Mouse (Mus musculus): ENCODE results near the gene Arcn1. TPM values are rescaled to one million over a fixed set of nuclear protein-coding genes. Genes with fewer than 3 reads are reported as not detected.

Arcn1 gene
- polyA plus RNA-seq, 1 experiment, result 86.7 TPM

- Histone ChIP-seq H3K27ac (ENCODE audit: insufficient read depth, low read depth, low read length) (no peak overlapping the region), H3K4me1 (ENCODE audit: control insufficient read depth, insufficient read depth, low read length) (no peaks in the 10 kb centered on the region), H3K4me3 (ENCODE audit: insufficient read depth, low read length) (no peak overlapping the region)
- no peak for TF ChIP-seq CTCF (IDR thresholded peaks at IDR 0.05; ENCODE audit: low read depth, low read length)
- no peak for TF ChIP-seq POLR2A (IDR thresholded peaks at IDR 0.05; ENCODE audit: borderline replicate concordance, low read depth, low read length)
Observed at GRCm38 (mm10) chr9:44713574-44713973, 54.1 kb downstream of the Arcn1 start.

- Histone ChIP-seq H3K27ac (ENCODE audit: insufficient read depth, low read depth, low read length) (no peak overlapping the region), H3K4me1 (ENCODE audit: control insufficient read depth, insufficient read depth, low read length) (no peaks in the 10 kb centered on the region), H3K4me3 (ENCODE audit: insufficient read depth, low read length) (no peak overlapping the region)
- TF ChIP-seq POLR2A (IDR thresholded peaks at IDR 0.05; ENCODE audit: borderline replicate concordance, low read depth, low read length) (no peak), CTCF (IDR thresholded peaks at IDR 0.05; ENCODE audit: low read depth, low read length) (no peak)
Observed at GRCm38 (mm10) chr9:44713080-44713479, 54.6 kb downstream of the Arcn1 start.

- Histone ChIP-seq H3K27ac (ENCODE audit: insufficient read depth, low read depth, low read length) (no peak overlapping the region), H3K4me3 (ENCODE audit: insufficient read depth, low read length) (no peak overlapping the region), H3K4me1 (ENCODE audit: control insufficient read depth, insufficient read depth, low read length) (no peaks in the 10 kb centered on the region)
- no peak for TF ChIP-seq CTCF (IDR thresholded peaks at IDR 0.05; ENCODE audit: low read depth, low read length)
- TF ChIP-seq POLR2A (IDR thresholded peaks at IDR 0.05; ENCODE audit: borderline replicate concordance, low read depth, low read length), result no peak
Observed at GRCm38 (mm10) chr9:44711602-44712001, 56.0 kb downstream of the Arcn1 start.

GRCm38 (mm10) chr9:44710213-44710612, 57.4 kb downstream of the Arcn1 start:
- Histone ChIP-seq H3K4me1 (ENCODE audit: control insufficient read depth, insufficient read depth, low read length) (no peaks in the 10 kb centered on the region), H3K4me3 (ENCODE audit: insufficient read depth, low read length) (no peak overlapping the region), H3K27ac (ENCODE audit: insufficient read depth, low read depth, low read length) (no peak overlapping the region)
- TF ChIP-seq POLR2A (IDR thresholded peaks at IDR 0.05; ENCODE audit: borderline replicate concordance, low read depth, low read length) (no peak), CTCF (IDR thresholded peaks at IDR 0.05; ENCODE audit: low read depth, low read length) (no peak)

- H3K27ac ChIP-seq (ENCODE audit: insufficient read depth, low read depth, low read length), result no peak overlapping the region
- TF ChIP-seq CTCF (IDR thresholded peaks at IDR 0.05; ENCODE audit: low read depth, low read length) (peak; percentile 56), POLR2A (IDR thresholded peaks at IDR 0.05; ENCODE audit: borderline replicate concordance, low read depth, low read length) (no peak)
- H3K4me3 ChIP-seq (ENCODE audit: insufficient read depth, low read length), result no peak overlapping the region
- no peaks in the 10 kb centered on the region for H3K4me1 ChIP-seq (ENCODE audit: control insufficient read depth, insufficient read depth, low read length)
Observed at GRCm38 (mm10) chr9:44709600-44709999, 58.0 kb downstream of the Arcn1 start.

GRCm38 (mm10) chr9:44708925-44709324, 58.7 kb downstream of the Arcn1 start:
- Histone ChIP-seq H3K27ac (ENCODE audit: insufficient read depth, low read depth, low read length) (no peak overlapping the region), H3K4me3 (ENCODE audit: insufficient read depth, low read length) (no peak overlapping the region), H3K4me1 (ENCODE audit: control insufficient read depth, insufficient read depth, low read length) (no peaks in the 10 kb centered on the region)
- TF ChIP-seq CTCF (IDR thresholded peaks at IDR 0.05; ENCODE audit: low read depth, low read length), result no peak
- TF ChIP-seq POLR2A (IDR thresholded peaks at IDR 0.05; ENCODE audit: borderline replicate concordance, low read depth, low read length), result no peak

- TF ChIP-seq POLR2A (IDR thresholded peaks at IDR 0.05; ENCODE audit: borderline replicate concordance, low read depth, low read length) (no peak), CTCF (IDR thresholded peaks at IDR 0.05; ENCODE audit: low read depth, low read length) (no peak)
- no peak overlapping the region for H3K4me3 ChIP-seq (ENCODE audit: insufficient read depth, low read length)
- H3K4me1 ChIP-seq (ENCODE audit: control insufficient read depth, insufficient read depth, low read length), result no peaks in the 10 kb centered on the region
- H3K27ac ChIP-seq (ENCODE audit: insufficient read depth, low read depth, low read length), result no peak overlapping the region
Observed at GRCm38 (mm10) chr9:44708429-44708765, 59.2 kb downstream of the Arcn1 start.

- Histone ChIP-seq H3K4me1 (ENCODE audit: control insufficient read depth, insufficient read depth, low read length) (no peaks in the 10 kb centered on the region), H3K4me3 (ENCODE audit: insufficient read depth, low read length) (no peak overlapping the region), H3K27ac (ENCODE audit: insufficient read depth, low read depth, low read length) (no peak overlapping the region)
- TF ChIP-seq POLR2A (IDR thresholded peaks at IDR 0.05; ENCODE audit: borderline replicate concordance, low read depth, low read length), result no peak
- TF ChIP-seq CTCF (IDR thresholded peaks at IDR 0.05; ENCODE audit: low read depth, low read length), result no peak
Observed at GRCm38 (mm10) chr9:44707749-44708428, 59.8 kb downstream of the Arcn1 start.

GRCm38 (mm10) chr9:44699730-44700129, 67.9 kb downstream of the Arcn1 start:
- no peak for TF ChIP-seq CTCF (IDR thresholded peaks at IDR 0.05; ENCODE audit: low read depth, low read length)
- Histone ChIP-seq H3K4me3 (ENCODE audit: insufficient read depth, low read length) (no peak overlapping the region), H3K27ac (ENCODE audit: insufficient read depth, low read depth, low read length) (no peak overlapping the region)

GRCm38 (mm10) chr9:44699196-44699595, 68.4 kb downstream of the Arcn1 start:
- H3K4me1 ChIP-seq (ENCODE audit: control insufficient read depth, insufficient read depth, low read length), result no peaks in the 10 kb centered on the region

More at GRCm38 (mm10) chr9:44699730-44700129, 67.9 kb downstream of the Arcn1 start:
- no peaks in the 10 kb centered on the region for H3K4me1 ChIP-seq (ENCODE audit: control insufficient read depth, insufficient read depth, low read length)

More at GRCm38 (mm10) chr9:44699196-44699595, 68.4 kb downstream of the Arcn1 start:
- TF ChIP-seq POLR2A (IDR thresholded peaks at IDR 0.05; ENCODE audit: borderline replicate concordance, low read depth, low read length), result no peak
- no peak for TF ChIP-seq CTCF (IDR thresholded peaks at IDR 0.05; ENCODE audit: low read depth, low read length)
- Histone ChIP-seq H3K4me3 (ENCODE audit: insufficient read depth, low read length) (no peak overlapping the region), H3K27ac (ENCODE audit: insufficient read depth, low read depth, low read length) (no peak overlapping the region)
